Mouse (Mus musculus) heart, postnatal 14 days (tissue): Measurements from ENCODE around the gene Gm11733. TPM values are rescaled to one million over a fixed set of nuclear protein-coding genes. Genes with fewer than 3 reads are reported as not detected.

Experiments used
- DNase-seq, 2 experiments: peaks; one replicate each; pipeline ENCODE4 v3.0.0; 2021 to 2022
- intact Hi-C: fragments of 180-260 bp; cut with DNase I; formaldehyde crosslinking; loops from one replicate; pipeline ENCODE4 v1.15.1; 2025
- total RNA-seq, 2 experiments: library from RNA; stranded (reverse); gene quantifications; 2 replicates each; pipeline ENCODE4 v1.2.3; 2021

The Gm11733 gene
- total RNA-seq, 2 experiments from 2014 or later: not detected

DNA sequence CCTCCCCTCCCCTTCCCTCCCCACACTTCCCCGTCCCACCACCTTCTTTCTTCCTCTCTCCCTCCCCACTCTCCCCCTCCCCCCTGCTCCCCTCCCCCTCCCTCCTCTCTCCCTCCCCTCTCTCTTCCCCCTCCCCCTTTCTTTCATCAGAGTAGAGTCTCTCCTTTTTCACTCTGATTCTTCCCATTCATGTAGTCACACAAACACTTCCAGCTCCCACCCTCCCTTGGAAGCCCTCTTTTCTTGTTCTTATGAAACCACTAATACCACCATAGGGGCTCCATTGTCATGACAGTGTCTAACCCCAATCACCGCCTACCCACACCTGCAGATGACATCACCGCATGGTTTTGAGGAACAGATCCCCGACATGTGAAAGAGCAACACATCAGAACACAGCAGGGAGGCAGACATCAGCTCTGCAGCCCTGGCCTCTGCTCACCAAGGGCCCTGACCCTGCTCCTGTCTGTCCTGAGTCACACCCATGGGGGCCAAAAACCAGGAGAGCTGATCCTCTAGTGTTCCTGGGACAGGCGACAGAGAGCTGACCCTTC lies 7.5 kb upstream of the Gm11733 start:
- intact Hi-C loops: no loop called here

DNA sequence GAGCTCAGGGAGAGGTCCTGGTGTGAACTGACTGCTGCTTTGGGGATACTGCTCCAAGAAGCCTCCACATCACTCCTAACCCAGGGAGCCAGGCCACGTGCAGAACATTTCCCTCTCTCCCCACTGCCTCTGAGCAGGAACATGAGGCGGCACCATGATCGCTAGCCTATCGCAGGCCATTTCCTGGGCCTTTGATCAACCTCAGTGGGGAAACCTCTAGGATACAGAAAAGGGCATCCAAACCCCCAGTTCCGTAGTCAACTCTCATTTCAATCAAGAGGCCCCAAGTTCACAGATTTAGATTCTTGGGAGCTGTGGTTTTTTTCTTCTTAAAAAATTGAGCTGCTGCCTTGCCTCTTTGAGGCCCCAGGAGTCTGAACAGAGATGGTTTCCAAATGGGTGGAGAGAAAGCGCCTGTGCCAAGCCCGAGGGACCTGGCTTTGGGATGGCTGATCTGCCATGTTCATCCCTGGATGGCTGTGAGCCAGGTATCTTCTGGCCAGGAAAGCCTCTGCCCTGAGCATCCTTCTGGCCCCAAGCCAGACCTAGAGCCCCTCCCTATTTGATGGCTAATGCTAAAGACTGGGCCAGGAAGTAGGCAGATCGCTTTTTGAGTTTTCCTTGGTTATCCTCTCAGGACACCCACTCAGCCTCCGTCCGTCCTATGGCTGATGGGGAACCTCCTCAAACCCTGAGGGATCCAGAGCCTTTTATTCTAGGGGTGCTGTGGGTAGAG lies 5.7 kb upstream of the Gm11733 start:
- intact Hi-C loops: no loop called here
- peak; percentile 19 to 36 for DNase-seq

More for the DNA sequence above, 7.5 kb upstream of the Gm11733 start:
- DNase-seq: no peak

DNA sequence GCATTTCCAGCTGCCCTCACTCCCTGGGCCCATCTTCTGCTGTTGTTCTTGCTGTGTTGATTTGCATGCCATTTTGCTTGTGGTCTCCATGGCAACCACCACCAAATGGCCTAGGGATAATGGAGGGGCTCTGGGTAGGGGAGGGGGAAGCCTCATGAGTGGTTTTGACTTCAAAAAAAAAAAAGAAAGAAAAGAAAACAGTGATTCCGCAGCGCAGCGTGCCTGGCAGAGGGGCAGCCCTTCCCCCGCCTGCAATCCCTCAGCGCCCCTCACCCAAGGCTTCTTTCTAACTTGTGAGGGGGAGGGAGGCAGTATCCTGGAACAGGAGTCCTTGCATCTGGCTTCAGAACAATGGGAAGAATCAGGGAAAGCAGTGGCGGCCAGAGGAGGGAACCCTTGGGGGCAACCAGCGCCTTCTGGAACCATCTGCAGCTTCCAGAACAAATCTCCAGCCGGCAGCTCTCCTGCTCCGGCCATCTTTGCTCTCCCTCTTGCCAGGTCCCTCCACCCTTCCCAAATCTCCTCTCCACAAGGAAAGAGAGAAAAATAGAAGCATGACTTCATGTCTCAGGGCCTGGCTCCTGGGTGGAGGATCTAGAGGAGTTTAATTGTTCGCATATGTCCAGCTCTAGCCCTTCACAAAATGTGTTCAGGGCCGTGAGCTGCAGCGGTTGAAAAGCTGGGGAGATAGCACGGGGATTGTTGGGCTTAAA lies 5.0 kb upstream of the Gm11733 start:
- peak; percentile 57 to 59 for DNase-seq
- intact Hi-C loops: no loop called here

GRCm38 (mm10) chr11:117479746-117480145 lies 4.4 kb upstream of the Gm11733 start:
- intact Hi-C loops: no loop called here
- peak; percentile 39 to 40 for DNase-seq

- intact Hi-C loops: no loop called here
- peak in 1 of 2 experiments; percentile 8 for DNase-seq
Observed at GRCm38 (mm10) chr11:117482300-117482676, 1.9 kb upstream of the Gm11733 start.

- intact Hi-C loops: no loop called here
- peak; percentile 81 to 83 for DNase-seq
Observed at GRCm38 (mm10) chr11:117482677-117483511, 1.3 kb upstream of the Gm11733 start.

- no peak for DNase-seq
- intact Hi-C loops: no loop called here
Observed at GRCm38 (mm10) chr11:117491408-117492208, 7.4 kb downstream of the Gm11733 start.

DNA sequence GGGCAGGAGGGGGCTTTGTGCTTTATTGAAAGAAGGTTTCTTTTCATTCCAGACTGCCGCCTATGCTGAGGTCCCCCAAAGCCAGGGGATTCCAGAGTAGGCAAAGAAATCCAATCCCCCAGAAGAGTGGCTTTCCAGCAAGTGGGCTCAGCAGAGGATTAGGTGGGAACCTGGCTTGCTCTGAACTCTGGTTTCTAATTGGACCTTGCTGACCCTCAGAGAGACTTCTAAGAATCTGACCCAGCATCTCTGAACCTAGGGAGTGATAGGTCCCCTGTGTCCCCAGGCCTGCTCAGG lies 8.0 kb downstream of the Gm11733 start:
- intact Hi-C loops: no loop called here
- DNase-seq: no peak

DNA sequence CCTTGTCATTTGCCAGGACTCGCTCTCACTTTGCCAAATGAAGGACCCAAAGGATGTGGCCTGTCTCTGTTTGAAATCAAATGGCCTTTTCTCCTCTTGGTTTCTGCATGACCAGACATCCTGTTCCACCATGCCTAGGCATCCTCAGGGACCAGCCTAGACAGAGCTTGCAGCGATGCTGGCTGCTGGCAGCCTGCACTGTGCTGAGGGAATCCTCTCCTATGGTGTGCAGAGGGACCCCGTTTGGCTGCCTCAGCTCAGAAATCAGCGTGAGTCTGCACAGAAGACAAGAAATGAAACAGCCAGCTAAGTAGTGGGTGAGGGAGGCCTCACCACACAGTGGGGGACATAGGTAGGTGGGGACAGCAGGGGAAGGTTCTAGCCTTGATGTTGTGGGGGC lies 12.6 kb downstream of the Gm11733 start:
- intact Hi-C loops: loop anchor here (2.0 kb wide), 1 partner anchor 14 kb away; no protein-coding TSS in a partner anchor
- DNase-seq: no peak

- peak; percentile 68 to 69 for DNase-seq
- intact Hi-C loops: loop anchor here (2.0 kb wide), 1 partner anchor 13 kb away; no protein-coding TSS in a partner anchor
Observed at GRCm38 (mm10) chr11:117497256-117498136, 13.3 kb downstream of the Gm11733 start.

DNA sequence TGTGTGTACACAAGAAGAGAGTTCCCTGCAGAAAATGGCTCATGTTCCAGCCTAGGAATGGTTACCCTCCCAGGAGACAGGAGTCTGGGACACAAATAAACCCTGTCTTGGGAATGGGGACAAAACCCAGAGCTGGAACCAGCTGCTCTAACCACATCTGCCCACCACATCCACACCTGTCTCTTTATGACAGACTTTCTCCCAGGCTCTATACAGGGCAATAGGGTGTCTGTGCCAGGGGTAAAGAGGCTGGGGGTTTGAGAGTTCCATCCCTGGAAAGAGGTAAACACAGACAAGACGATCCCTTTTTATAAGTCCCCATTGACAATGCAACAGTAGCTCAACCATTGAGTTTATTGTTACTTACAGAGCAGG lies 14.0 kb downstream of the Gm11733 start:
- intact Hi-C loops: no loop called here
- no peak for DNase-seq

- DNase-seq: no peak
- intact Hi-C loops: no loop called here
Observed at GRCm38 (mm10) chr11:117508972-117509371, 24.8 kb downstream of the Gm11733 start.

GRCm38 (mm10) chr11:117515718-117516421 lies 31.7 kb downstream of the Gm11733 start:
- DNase-seq: peak in 1 of 2 experiments; percentile 49
- intact Hi-C loops: no loop called here

GRCm38 (mm10) chr11:117516422-117516796 lies 32.2 kb downstream of the Gm11733 start:
- no peak for DNase-seq
- intact Hi-C loops: no loop called here

DNA sequence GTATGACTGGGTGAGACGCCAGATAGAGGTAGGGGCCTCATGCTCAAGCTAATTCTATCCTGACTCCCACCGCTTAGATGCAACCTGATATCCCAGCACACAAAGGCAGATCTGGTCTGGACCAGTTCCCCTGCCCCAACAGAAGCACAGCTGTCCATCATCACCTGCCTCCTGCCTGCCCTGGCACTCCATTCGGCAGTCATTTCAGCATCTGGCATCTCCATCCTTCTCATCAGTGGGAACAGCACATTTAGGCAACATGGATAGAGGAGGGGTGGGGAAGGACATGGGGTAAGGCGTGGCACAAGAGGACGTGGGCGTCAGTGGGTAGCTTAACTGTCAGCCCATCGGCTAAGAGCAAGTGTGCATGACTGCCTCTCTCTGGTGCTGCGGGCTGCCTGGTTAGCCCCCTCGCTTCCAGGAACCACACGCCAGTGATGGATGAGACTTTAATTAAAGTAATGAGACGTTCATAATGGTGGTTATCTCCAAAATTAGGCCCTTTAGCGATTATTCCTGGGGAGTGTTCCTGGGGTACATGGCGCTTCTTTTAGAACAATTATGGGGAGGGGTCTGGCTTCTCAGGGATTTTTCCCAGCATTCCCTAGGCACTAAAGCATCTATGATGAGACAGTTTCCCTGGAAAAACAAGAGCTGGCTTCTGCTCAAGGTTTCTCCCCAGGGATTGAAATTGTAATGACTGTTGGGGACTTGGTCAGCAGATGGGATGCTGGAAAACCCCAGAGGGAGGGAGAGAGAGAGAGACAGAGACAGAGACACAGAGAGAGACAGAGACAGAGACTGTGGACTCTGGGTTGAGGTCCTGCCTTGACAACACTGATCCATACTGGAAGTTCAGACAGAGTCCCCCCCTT lies 38.0 kb downstream of the Gm11733 start:
- DNase-seq: peak in 1 of 2 experiments; percentile 35
- intact Hi-C loops: loop anchor here (5.0 kb wide), 1 partner anchor 130 kb away; the partner anchor contains the start of gene Tnrc6c

DNA sequence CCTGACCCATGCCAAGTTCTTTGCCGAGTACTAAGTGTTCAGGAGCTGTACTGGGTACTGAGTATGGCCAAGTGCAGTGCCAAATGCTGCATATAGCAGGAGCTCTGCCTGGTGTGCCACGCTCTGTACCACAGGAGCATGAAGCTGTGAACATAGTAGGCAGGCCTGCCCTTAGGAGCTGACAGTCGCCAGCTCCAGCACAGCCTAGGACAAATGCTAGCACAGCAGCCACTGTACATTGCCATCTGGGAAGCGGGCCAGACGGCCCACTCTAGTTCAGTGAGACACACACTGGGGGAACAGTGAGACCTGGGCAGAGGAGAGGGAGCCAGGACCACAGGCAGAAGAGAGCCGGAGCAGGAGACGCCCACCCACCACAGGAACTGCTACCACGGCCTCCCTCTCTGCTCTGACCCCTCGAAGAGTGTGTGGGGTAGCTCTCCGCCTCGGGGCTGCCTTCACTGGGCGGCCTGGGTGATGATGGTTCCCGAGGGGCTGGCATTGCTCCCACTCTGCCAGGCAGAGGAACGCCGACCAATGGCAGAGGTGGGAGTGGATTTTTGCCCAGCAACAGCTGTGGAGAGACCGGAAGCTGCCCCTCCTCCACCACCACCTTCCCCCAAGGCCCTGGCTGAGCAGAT lies 38.8 kb downstream of the Gm11733 start:
- intact Hi-C loops: loop anchor here (5.0 kb wide), 1 partner anchor 129 kb away; the partner anchor contains the start of gene Tnrc6c
- DNase-seq: peak; percentile 73 to 83
